Mouse (Mus musculus): ENCODE measurements around the gene 4930426L09Rik. TPM values are rescaled to one million over a fixed set of nuclear protein-coding genes. Genes with fewer than 3 reads are reported as not detected.

4930426L09Rik gene
- polyA plus RNA-seq, 1 experiment from 2014 or later = not detected

- H3K9me3 ChIP-seq (ENCODE audit: control insufficient read depth, low read length) = no peaks in the 10 kb centered on the region
- H3K36me3 ChIP-seq (ENCODE audit: control insufficient read depth, insufficient read depth, low read length) = no peaks in the 10 kb centered on the region
- no peak for ATAC-seq (ENCODE audit: low read depth)
- no peaks in the 10 kb centered on the region for H3K27me3 ChIP-seq (ENCODE audit: control insufficient read depth, insufficient read depth, low read depth, low read length)
- no peak overlapping the region for H3K27ac ChIP-seq (ENCODE audit: low read length)
- H3K9ac ChIP-seq (ENCODE audit: low read length) = no peak overlapping the region
- no peak overlapping the region for H3K4me2 ChIP-seq (ENCODE audit: low read depth, low read length)
- no peak overlapping the region for H3K4me3 ChIP-seq (ENCODE audit: low read length)
- H3K4me1 ChIP-seq (replicated peaks; ENCODE audit: control insufficient read depth, insufficient read depth, low read length) = 0 out of 2 replicates have a peak, but pooled peaks cover 2% of the 10 kb centered on the region
- WGBS = 83% methylated on average over 4 of the region's 4 CpGs
Observed at GRCm38 (mm10) chr2:18979046-18979445, 19.1 kb upstream of the 4930426L09Rik start.

GRCm38 (mm10) chr2:18979675-18980074 is 18.5 kb upstream of the 4930426L09Rik start:
- WGBS = 80% methylated on average over 7 of the region's 7 CpGs
- Histone ChIP-seq H3K4me2 (ENCODE audit: low read depth, low read length) (no peak overlapping the region), H3K9me3 (ENCODE audit: control insufficient read depth, low read length) (no peaks in the 10 kb centered on the region), H3K4me1 (replicated peaks; ENCODE audit: control insufficient read depth, insufficient read depth, low read length) (0 out of 2 replicates have a peak, but pooled peaks cover 2% of the 10 kb centered on the region), H3K4me3 (ENCODE audit: low read length) (no peak overlapping the region), H3K9ac (ENCODE audit: low read length) (no peak overlapping the region), H3K27me3 (ENCODE audit: control insufficient read depth, insufficient read depth, low read depth, low read length) (no peaks in the 10 kb centered on the region), H3K36me3 (ENCODE audit: control insufficient read depth, insufficient read depth, low read length) (no peaks in the 10 kb centered on the region), H3K27ac (ENCODE audit: low read length) (no peak overlapping the region)
- no peak for ATAC-seq (ENCODE audit: low read depth)

DNA sequence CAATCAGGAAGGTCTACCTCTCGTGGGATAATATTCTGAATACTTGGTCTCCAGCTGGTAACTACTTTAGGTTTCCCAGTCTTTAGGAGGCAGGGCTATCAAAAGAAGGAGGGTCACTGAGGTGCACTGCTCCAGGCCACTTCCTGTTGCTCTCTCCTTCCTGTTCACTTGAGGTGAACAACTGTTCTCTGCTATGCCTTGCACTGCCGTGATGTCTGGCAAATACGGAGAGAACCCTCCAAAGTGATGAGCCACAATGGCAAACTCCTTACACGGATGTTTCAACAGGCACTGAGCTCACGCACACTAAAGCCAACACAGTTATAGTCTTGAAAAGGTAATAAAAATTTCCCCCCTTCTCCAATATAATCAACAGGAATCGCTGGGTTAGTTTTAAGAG is 15.6 kb upstream of the 4930426L09Rik start:
- 81% methylated on average over 6 of the region's 6 CpGs for WGBS
- no peak for ATAC-seq (ENCODE audit: low read depth)
- Histone ChIP-seq H3K9me3 (ENCODE audit: control insufficient read depth, low read length) (no peaks in the 10 kb centered on the region), H3K9ac (ENCODE audit: low read length) (no peak overlapping the region), H3K4me1 (replicated peaks; ENCODE audit: control insufficient read depth, insufficient read depth, low read length) (no peaks in the 10 kb centered on the region), H3K4me3 (ENCODE audit: low read length) (no peak overlapping the region), H3K27ac (ENCODE audit: low read length) (no peak overlapping the region), H3K27me3 (ENCODE audit: control insufficient read depth, insufficient read depth, low read depth, low read length) (no peaks in the 10 kb centered on the region), H3K4me2 (ENCODE audit: low read depth, low read length) (no peak overlapping the region), H3K36me3 (ENCODE audit: control insufficient read depth, insufficient read depth, low read length) (no peaks in the 10 kb centered on the region)

GRCm38 (mm10) chr2:18983546-18983945 is 14.6 kb upstream of the 4930426L09Rik start:
- H3K9ac ChIP-seq (ENCODE audit: low read length) = no peak overlapping the region
- no peaks in the 10 kb centered on the region for H3K36me3 ChIP-seq (ENCODE audit: control insufficient read depth, insufficient read depth, low read length)
- no peak for ATAC-seq (ENCODE audit: low read depth)
- H3K4me3 ChIP-seq (ENCODE audit: low read length) = no peak overlapping the region
- H3K9me3 ChIP-seq (ENCODE audit: control insufficient read depth, low read length) = no peaks in the 10 kb centered on the region
- no peaks in the 10 kb centered on the region for H3K27me3 ChIP-seq (ENCODE audit: control insufficient read depth, insufficient read depth, low read depth, low read length)
- H3K4me1 ChIP-seq (replicated peaks; ENCODE audit: control insufficient read depth, insufficient read depth, low read length) = no peaks in the 10 kb centered on the region
- H3K4me2 ChIP-seq (ENCODE audit: low read depth, low read length) = no peak overlapping the region
- H3K27ac ChIP-seq (ENCODE audit: low read length) = no peak overlapping the region

DNA sequence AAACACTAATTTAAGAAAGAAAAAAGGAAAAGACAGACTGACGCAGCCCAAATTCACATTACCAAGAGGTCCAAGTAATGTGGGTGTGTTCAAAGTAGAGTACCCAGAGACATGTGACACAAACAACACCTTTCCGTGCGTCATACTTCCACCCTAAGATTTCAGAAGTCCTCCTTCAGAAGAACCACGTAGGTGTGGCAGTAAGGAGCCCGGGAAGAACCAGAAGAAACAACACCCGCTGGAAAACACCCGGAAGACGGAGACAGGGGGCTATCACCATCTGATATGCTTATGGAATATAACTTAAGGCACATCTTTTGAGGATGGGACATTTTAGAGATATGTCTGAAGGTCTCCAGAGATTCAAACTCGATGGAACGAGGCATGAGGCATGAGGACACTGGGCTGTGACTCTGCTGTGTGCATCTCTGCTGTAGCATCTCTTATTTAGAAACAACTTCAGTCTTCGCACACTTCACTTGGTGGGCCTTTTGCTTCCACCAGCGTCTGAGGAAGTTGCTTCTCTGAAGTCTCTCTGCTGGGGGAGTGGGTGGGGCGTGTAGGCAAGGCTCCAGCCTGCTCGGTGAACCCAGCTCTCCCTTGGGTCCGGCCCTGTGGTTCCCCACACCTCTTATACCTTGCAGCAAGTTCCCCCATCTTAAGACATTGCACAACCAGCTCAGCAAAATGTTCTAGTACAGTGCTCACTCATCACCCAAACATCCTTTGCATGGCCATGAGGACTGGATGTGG is 13.9 kb upstream of the 4930426L09Rik start:
- Histone ChIP-seq H3K4me1 (replicated peaks; ENCODE audit: control insufficient read depth, insufficient read depth, low read length) (no peaks in the 10 kb centered on the region), H3K9me3 (ENCODE audit: control insufficient read depth, low read length) (no peaks in the 10 kb centered on the region), H3K27me3 (ENCODE audit: control insufficient read depth, insufficient read depth, low read depth, low read length) (no peaks in the 10 kb centered on the region), H3K4me3 (ENCODE audit: low read length) (no peak overlapping the region), H3K9ac (ENCODE audit: low read length) (no peak overlapping the region), H3K27ac (ENCODE audit: low read length) (no peak overlapping the region), H3K36me3 (ENCODE audit: control insufficient read depth, insufficient read depth, low read length) (no peaks in the 10 kb centered on the region), H3K4me2 (ENCODE audit: low read depth, low read length) (no peak overlapping the region)
- 90% methylated on average over 15 of the region's 15 CpGs for WGBS
- ATAC-seq (ENCODE audit: low read depth) = no peak

- no peak overlapping the region for H3K4me3 ChIP-seq (ENCODE audit: low read length)
- H3K9me3 ChIP-seq (ENCODE audit: control insufficient read depth, low read length) = no peaks in the 10 kb centered on the region
- H3K27me3 ChIP-seq (ENCODE audit: control insufficient read depth, insufficient read depth, low read depth, low read length) = no peaks in the 10 kb centered on the region
- no peaks in the 10 kb centered on the region for H3K4me1 ChIP-seq (replicated peaks; ENCODE audit: control insufficient read depth, insufficient read depth, low read length)
- 79% methylated on average over 3 of the region's 3 CpGs for WGBS
- no peak overlapping the region for H3K27ac ChIP-seq (ENCODE audit: low read length)
- no peak overlapping the region for H3K4me2 ChIP-seq (ENCODE audit: low read depth, low read length)
- no peak overlapping the region for H3K9ac ChIP-seq (ENCODE audit: low read length)
- no peak for ATAC-seq (ENCODE audit: low read depth)
- H3K36me3 ChIP-seq (ENCODE audit: control insufficient read depth, insufficient read depth, low read length) = no peaks in the 10 kb centered on the region
Observed at GRCm38 (mm10) chr2:18985506-18985905, 12.6 kb upstream of the 4930426L09Rik start.

DNA sequence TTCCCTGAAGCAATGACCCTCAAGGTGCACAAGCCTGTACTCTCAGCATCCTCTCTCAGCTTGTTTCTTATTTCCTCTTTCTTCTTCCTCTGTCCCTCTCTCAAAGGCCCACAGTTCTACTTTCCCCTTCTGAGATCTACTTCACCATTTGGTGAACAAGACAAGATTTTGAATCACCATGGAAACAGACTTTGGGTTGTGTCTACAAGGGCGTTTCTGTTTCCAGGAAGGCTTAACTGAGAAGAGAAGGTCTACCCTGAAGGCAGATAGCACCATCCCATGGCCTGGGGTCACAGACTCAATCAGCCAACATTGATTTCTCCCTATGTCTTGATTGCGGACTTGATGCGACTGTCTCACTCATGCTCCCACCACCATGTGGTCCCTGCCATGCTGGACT is 9.3 kb upstream of the 4930426L09Rik start:
- no peak overlapping the region for H3K27ac ChIP-seq (ENCODE audit: low read length)
- no peak overlapping the region for H3K9ac ChIP-seq (ENCODE audit: low read length)
- ATAC-seq (ENCODE audit: low read depth) = no peak
- H3K36me3 ChIP-seq (ENCODE audit: control insufficient read depth, insufficient read depth, low read length) = no peaks in the 10 kb centered on the region
- H3K4me1 ChIP-seq (replicated peaks; ENCODE audit: control insufficient read depth, insufficient read depth, low read length) = no peaks in the 10 kb centered on the region
- peaks cover 3% of the 10 kb centered on the region; the same call in 1 of the 2 replicates for H3K9me3 ChIP-seq (ENCODE audit: control insufficient read depth, low read length)
- H3K27me3 ChIP-seq (ENCODE audit: control insufficient read depth, insufficient read depth, low read depth, low read length) = no peaks in the 10 kb centered on the region
- H3K4me3 ChIP-seq (ENCODE audit: low read length) = no peak overlapping the region
- WGBS = 83% methylated on average over 3 of the region's 3 CpGs
- no peak overlapping the region for H3K4me2 ChIP-seq (ENCODE audit: low read depth, low read length)

- H3K4me1 ChIP-seq (replicated peaks; ENCODE audit: control insufficient read depth, insufficient read depth, low read length) = peaks cover 12% of the 10 kb centered on the region
- H3K9me3 ChIP-seq (ENCODE audit: control insufficient read depth, low read length) = peaks cover 3% of the 10 kb centered on the region; the same call in 1 of the 2 replicates
- no peaks in the 10 kb centered on the region; the same call in 1 of the 2 replicates for H3K27me3 ChIP-seq (ENCODE audit: control insufficient read depth, insufficient read depth, low read depth, low read length)
- 65% methylated on average over 7 of the region's 7 CpGs for WGBS
- no peak overlapping the region for H3K4me3 ChIP-seq (ENCODE audit: low read length)
- no peaks in the 10 kb centered on the region for H3K36me3 ChIP-seq (ENCODE audit: control insufficient read depth, insufficient read depth, low read length)
- no peak for ATAC-seq (ENCODE audit: low read depth)
- H3K4me2 ChIP-seq (ENCODE audit: low read depth, low read length) = no peak overlapping the region
- no peak overlapping the region for H3K9ac ChIP-seq (ENCODE audit: low read length)
- no peak overlapping the region for H3K27ac ChIP-seq (ENCODE audit: low read length)
Observed at GRCm38 (mm10) chr2:18992512-18993510, 5.3 kb upstream of the 4930426L09Rik start.
